21 mouse cellular contexts compared by ENCODE assay signal in genomic region chr9:97524861-97525260, GRCm38 (mm10).
A peak's percentile ranks its signal among the peaks of the same experiment; 100 is the strongest.
DNase-seq lines count a peak whose midpoint lies in the region; ATAC-seq and TF ChIP-seq lines count a peak whose summit lies in the region.
"Had no signal": no experiment of that assay in that cellular context is flagged by ENCODE, and none has a peak within 500 bp of the region (broad histone marks: within the 10 kb centered on the region; RNA-seq: fewer than 3 reads in every experiment).

No protein-coding gene starts in this region.

- no peak for TF ChIP-seq CTCF in brain, embryonic 14.5 days (IDR thresholded peaks at IDR 0.05; ENCODE audit: borderline replicate concordance, extremely low read depth, insufficient read depth, insufficient read length)
- no peak for TF ChIP-seq CTCF in midbrain, postnatal 0 days (IDR thresholded peaks at IDR 0.05)

- 80% methylated on average over 3 of the region's 3 CpGs for WGBS in hindbrain, embryonic 13.5 days
- WGBS in hindbrain, embryonic 11.5 days: 74% methylated on average over 3 of the region's 3 CpGs
- WGBS in midbrain, postnatal 0 days: 76% methylated on average over 3 of the region's 3 CpGs

- H3K4me3 ChIP-seq in hindbrain, embryonic 13.5 days: no peak overlapping the region
- no peak overlapping the region for H3K4me3 ChIP-seq in hindbrain, embryonic 11.5 days (ENCODE audit: low read depth, low read length)
- no peak overlapping the region for H3K4me3 ChIP-seq in midbrain, postnatal 0 days (ENCODE audit: low read depth, low read length)
- H3K4me3 ChIP-seq: embryonic facial prominence, embryonic 13.5 days; heart, embryonic 12.5 days; limb, embryonic 12.5 days; liver, embryonic 12.5 days; megakaryocyte, embryonic 14.5 days had no signal

- H3K36me3 ChIP-seq in hindbrain, embryonic 13.5 days: no peaks in the 10 kb centered on the region
- no peaks in the 10 kb centered on the region for H3K36me3 ChIP-seq in hindbrain, embryonic 11.5 days (ENCODE audit: control insufficient read depth, insufficient read depth, low read length)
- no peaks in the 10 kb centered on the region for H3K36me3 ChIP-seq in midbrain, postnatal 0 days (ENCODE audit: insufficient read depth, low read length)
- H3K36me3 ChIP-seq: embryonic facial prominence, embryonic 13.5 days; heart, embryonic 12.5 days; limb, embryonic 12.5 days; liver, embryonic 12.5 days had no signal

- peak overlapping the region; percentile 42; the same call in 1 of the 2 replicates for H3K27ac ChIP-seq in hindbrain, embryonic 13.5 days
- no peak overlapping the region for H3K27ac ChIP-seq in hindbrain, embryonic 11.5 days (ENCODE audit: low read depth, low read length)
- H3K27ac ChIP-seq in midbrain, postnatal 0 days (ENCODE audit: low read depth, low read length): no peak overlapping the region
- H3K27ac ChIP-seq: embryonic facial prominence, embryonic 13.5 days; hindbrain, embryonic 14.5 days; limb, embryonic 12.5 days; liver, embryonic 12.5 days; stomach, postnatal 0 days had no signal

- no peak overlapping the region for H3K9ac ChIP-seq in hindbrain, embryonic 13.5 days
- H3K9ac ChIP-seq in hindbrain, embryonic 11.5 days (ENCODE audit: low read depth, low read length): no peak overlapping the region
- H3K9ac ChIP-seq in midbrain, postnatal 0 days (replicated peaks; ENCODE audit: low read length, poor library complexity, severe bottlenecking): no peak overlapping the region
- H3K9ac ChIP-seq: embryonic facial prominence, embryonic 13.5 days; heart, embryonic 12.5 days; hindbrain, embryonic 14.5 days; limb, embryonic 12.5 days; liver, embryonic 12.5 days had no signal

- no peak for ATAC-seq in hindbrain, embryonic 13.5 days (ENCODE audit: low FRiP score)
- no peak for ATAC-seq in hindbrain, embryonic 11.5 days (ENCODE audit: low FRiP score)
- ATAC-seq in midbrain, postnatal 0 days (ENCODE audit: low FRiP score): no peak
- ATAC-seq: liver, embryonic 12.5 days; midbrain, embryonic 16.5 days had no signal

- no peaks in the 10 kb centered on the region for H3K9me3 ChIP-seq in hindbrain, embryonic 13.5 days
- H3K9me3 ChIP-seq in hindbrain, embryonic 11.5 days (ENCODE audit: control insufficient read depth, low read length): no peaks in the 10 kb centered on the region
- no peaks in the 10 kb centered on the region for H3K9me3 ChIP-seq in midbrain, postnatal 0 days (ENCODE audit: low read length)
- H3K9me3 ChIP-seq: embryonic facial prominence, embryonic 13.5 days; heart, embryonic 12.5 days; limb, embryonic 12.5 days; liver, embryonic 12.5 days had no signal

- no peak for TF ChIP-seq POLR2A in brain, embryonic 14.5 days (IDR thresholded peaks at IDR 0.05; ENCODE audit: borderline replicate concordance, extremely low read depth, insufficient read depth, insufficient read length, poor library complexity, severe bottlenecking)

- H3K4me2 ChIP-seq in hindbrain, embryonic 13.5 days: no peak overlapping the region
- H3K4me2 ChIP-seq in hindbrain, embryonic 11.5 days (replicated peaks; ENCODE audit: low read depth, low read length): no peak overlapping the region
- H3K4me2 ChIP-seq in midbrain, postnatal 0 days (ENCODE audit: low read depth, low read length, poor library complexity, severe bottlenecking): no peak overlapping the region
- H3K4me2 ChIP-seq: embryonic facial prominence, embryonic 13.5 days; heart, embryonic 12.5 days; hindbrain, embryonic 14.5 days; limb, embryonic 12.5 days; liver, embryonic 12.5 days had no signal

- H3K4me1 ChIP-seq in hindbrain, embryonic 13.5 days (replicated peaks): no peaks in the 10 kb centered on the region; the same call in 1 of the 2 replicates
- no peaks in the 10 kb centered on the region for H3K4me1 ChIP-seq in hindbrain, embryonic 11.5 days (replicated peaks; ENCODE audit: control insufficient read depth, insufficient read depth, low read length)
- H3K4me1 ChIP-seq in midbrain, postnatal 0 days (ENCODE audit: insufficient read depth, low read length): no peaks in the 10 kb centered on the region
- H3K4me1 ChIP-seq: embryonic facial prominence, embryonic 13.5 days; heart, embryonic 12.5 days; limb, embryonic 12.5 days; liver, embryonic 12.5 days; megakaryocyte, embryonic 14.5 days had no signal

- DNase-seq in hindbrain, embryonic 11.5 days (ENCODE audit: low spot score): no peak
- DNase-seq in brain, adult 2 months (ENCODE audit: low read depth, low spot score): peak; percentile 75
- peak; percentile 35 for DNase-seq in brain, embryonic 14.5 days (ENCODE audit: low read depth)
- DNase-seq in right cerebral cortex, postnatal 10 days (ENCODE audit: low spot score in 2 of 2): peak; percentile 47 to 61
- no peak for DNase-seq in midbrain, postnatal 0 days (ENCODE audit: low spot score)
- no peak for DNase-seq in T-cell, adult 2 months (ENCODE audit: low spot score)
- DNase-seq: adrenal gland, adult 8-10 months; cerebellum, adult 9-11 months; heart, postnatal 14 days; kidney, adult 9 months; kidney, postnatal 25 days; lung, adult 2 months had no signal

- no peaks in the 10 kb centered on the region for H3K27me3 ChIP-seq in hindbrain, embryonic 13.5 days
- H3K27me3 ChIP-seq in hindbrain, embryonic 11.5 days (ENCODE audit: control insufficient read depth, insufficient read depth, low read length): no peaks in the 10 kb centered on the region
- H3K27me3 ChIP-seq in midbrain, postnatal 0 days (ENCODE audit: insufficient read depth, low read length): no peaks in the 10 kb centered on the region
- H3K27me3 ChIP-seq: embryonic facial prominence, embryonic 13.5 days; heart, embryonic 12.5 days; limb, embryonic 12.5 days; liver, embryonic 12.5 days; megakaryocyte, embryonic 14.5 days had no signal

Comparison
In these comparisons a context has a peak if more than half of its experiments do, and no peak if none do; other contexts are left out.
1. DNase-seq: peak in brain, adult 2 months (single experiment), brain, embryonic 14.5 days (single experiment) and right cerebral cortex, postnatal 10 days (2 of 2); none in hindbrain, embryonic 11.5 days (single experiment), midbrain, postnatal 0 days (single experiment) and T-cell, adult 2 months (single experiment).